Mouse (Mus musculus) lung, postnatal 0 days (tissue): ENCODE measurements around the gene Col23a1. TPM values are rescaled to one million over a fixed set of nuclear protein-coding genes. Genes with fewer than 3 reads are reported as not detected.

Experiments used
- ATAC-seq: fragments of 200-750 bp; cut with Nextera tagmentation; 2 replicates; pipeline ENCODE4 v1.8.0; 2017; ENCODE audit warnings: moderate library complexity
- DNase-seq: peaks from one replicate; pipeline ENCODE4 v3.0.0-alpha.2; 2016; ENCODE audit warnings: low spot score
- H3K27ac ChIP-seq: fragments of 300-500 bp; sonication (generic); 2 replicates; pipeline ENCODE4 v1.5.1; 2014; ENCODE audit warnings: antibody characterized with exemption, mild to moderate bottlenecking, low read length, mixed read lengths
- H3K27me3 ChIP-seq: fragments of 300-500 bp; sonication (generic); replicated peaks from 2 replicates; pipeline ENCODE4 v1.6.1; 2014; ENCODE audit warnings: low read length, mixed read lengths; ENCODE audit not compliant: insufficient read depth
- H3K36me3 ChIP-seq: fragments of 300-500 bp; sonication (generic); 2 replicates; pipeline ENCODE4 v1.6.1; 2014; ENCODE audit warnings: low read length, mixed read lengths; ENCODE audit not compliant: insufficient read depth
- H3K4me1 ChIP-seq: fragments of 300-500 bp; sonication (generic); 2 replicates; pipeline ENCODE4 v1.6.1; 2014; ENCODE audit warnings: antibody characterized with exemption, low read depth, low read length, mixed read lengths; ENCODE audit not compliant: insufficient read depth
- H3K4me2 ChIP-seq: fragments of 300-500 bp; sonication (generic); replicated peaks from 2 replicates; pipeline ENCODE4 v1.6.1; 2014; ENCODE audit warnings: low read depth, mild to moderate bottlenecking, low read length, moderate library complexity, mixed read lengths
- H3K4me3 ChIP-seq: fragments of 300-500 bp; sonication (generic); 2 replicates; pipeline ENCODE4 v1.5.1; 2014; ENCODE audit warnings: low read depth, low read length
- H3K9ac ChIP-seq: fragments of 300-500 bp; sonication (generic); replicated peaks from 2 replicates; pipeline ENCODE4 v1.6.1; 2014; ENCODE audit warnings: low read depth, mild to moderate bottlenecking
- H3K9me3 ChIP-seq: fragments of 300-500 bp; sonication (generic); 2 replicates; pipeline ENCODE4 v1.6.1; 2016; ENCODE audit warnings: low read length, mixed read lengths
- CTCF ChIP-seq: IDR thresholded peaks from 2 replicates; pipeline ENCODE4 v1.5.1; 2016; ENCODE audit warnings: antibody characterized with exemption, mild to moderate bottlenecking
- EP300 ChIP-seq: IDR thresholded peaks from 2 replicates; pipeline ENCODE4 v1.6.1; 2016; ENCODE audit warnings: antibody characterized with exemption, mild to moderate bottlenecking, control low read depth
- WGBS: fragments of 180-500 bp; shearing (Covaris S2); extraction: QIAGEN DNeasy Blood & Tissue Kit; methylation state at CpG from one replicate; pipeline ENCODE4 v1.1.7; 2014; 5-methylcytosine and 5-hydroxymethylcytosine counted together
- polyA plus RNA-seq: library from polyadenylated mRNA; unstranded; fragments of >200 nt; fragmentation: Nextera tagmentation; extraction: Ambion mirVana; gene quantifications from 2 replicates; pipeline ENCODE4 v1.2.1, GENCODE M21; 2015

Col23a1 gene
- polyA plus RNA-seq, 1 experiment from 2014 or later = 17.2 TPM

- ATAC-seq (no peak), DNase-seq (no peak)
- no peak overlapping the region for H3K4me2 ChIP-seq
- H3K9ac ChIP-seq = no peak overlapping the region
- TF ChIP-seq CTCF (no peak), EP300 (no peak)
- no peak overlapping the region for H3K4me3 ChIP-seq
- H3K27ac ChIP-seq = no peak overlapping the region
- no peaks in the 10 kb centered on the region for H3K27me3 ChIP-seq
- no peaks in the 10 kb centered on the region for H3K9me3 ChIP-seq
- no peaks in the 10 kb centered on the region for H3K4me1 ChIP-seq
- 55% methylated on average over 3 of the region's 3 CpGs for WGBS
- H3K36me3 ChIP-seq = no peaks in the 10 kb centered on the region
Observed at GRCm38 (mm10) chr11:51482251-51482650, 192.5 kb downstream of the Col23a1 start.

GRCm38 (mm10) chr11:51485051-51485521 lies 195.4 kb downstream of the Col23a1 start:
- WGBS = 66% methylated on average over 8 of the region's 8 CpGs
- Histone ChIP-seq H3K4me3 (no peak overlapping the region), H3K9ac (no peak overlapping the region), H3K27me3 (no peaks in the 10 kb centered on the region), H3K4me1 (no peaks in the 10 kb centered on the region), H3K9me3 (no peaks in the 10 kb centered on the region), H3K36me3 (no peaks in the 10 kb centered on the region), H3K4me2 (no peak overlapping the region), H3K27ac (no peak overlapping the region)
- TF ChIP-seq CTCF = no peak
- no peak for TF ChIP-seq EP300
- DNase-seq = peak; percentile 50
- ATAC-seq = peak; percentile 25

GRCm38 (mm10) chr11:51485775-51486464 lies 196.2 kb downstream of the Col23a1 start:
- Histone ChIP-seq H3K9me3 (no peaks in the 10 kb centered on the region), H3K4me3 (no peak overlapping the region), H3K27me3 (no peaks in the 10 kb centered on the region), H3K9ac (no peak overlapping the region), H3K36me3 (no peaks in the 10 kb centered on the region), H3K4me1 (no peaks in the 10 kb centered on the region), H3K27ac (no peak overlapping the region), H3K4me2 (no peak overlapping the region)
- 38% methylated on average over 10 of the region's 10 CpGs for WGBS
- TF ChIP-seq CTCF (no peak), EP300 (no peak)
- ATAC-seq (no peak; the same call in 1 of the 2 replicates), DNase-seq (no peak)

GRCm38 (mm10) chr11:51488813-51489212 lies 199.1 kb downstream of the Col23a1 start:
- no peak overlapping the region for H3K9ac ChIP-seq
- TF ChIP-seq EP300 = no peak
- DNase-seq (no peak), ATAC-seq (no peak)
- H3K4me1 ChIP-seq = no peaks in the 10 kb centered on the region
- H3K36me3 ChIP-seq = no peaks in the 10 kb centered on the region
- 58% methylated on average over 9 of the region's 9 CpGs for WGBS
- H3K9me3 ChIP-seq = no peaks in the 10 kb centered on the region
- H3K27me3 ChIP-seq = no peaks in the 10 kb centered on the region
- no peak overlapping the region for H3K4me3 ChIP-seq
- H3K4me2 ChIP-seq = no peak overlapping the region
- H3K27ac ChIP-seq = no peak overlapping the region

- Histone ChIP-seq H3K4me3 (no peak overlapping the region), H3K4me2 (no peak overlapping the region), H3K27ac (no peak overlapping the region), H3K36me3 (no peaks in the 10 kb centered on the region), H3K9me3 (no peaks in the 10 kb centered on the region), H3K4me1 (no peaks in the 10 kb centered on the region), H3K27me3 (no peaks in the 10 kb centered on the region), H3K9ac (no peak overlapping the region)
- DNase-seq (no peak), ATAC-seq (no peak)
- 68% methylated on average over 4 of the region's 4 CpGs for WGBS
- TF ChIP-seq EP300 (no peak), CTCF (no peak)
Observed at GRCm38 (mm10) chr11:51493421-51493820, 203.7 kb downstream of the Col23a1 start.

- Histone ChIP-seq H3K4me1 (no peaks in the 10 kb centered on the region), H3K36me3 (no peaks in the 10 kb centered on the region), H3K27ac (no peak overlapping the region), H3K9ac (no peak overlapping the region), H3K4me3 (no peak overlapping the region), H3K27me3 (no peaks in the 10 kb centered on the region), H3K4me2 (no peak overlapping the region), H3K9me3 (no peaks in the 10 kb centered on the region)
- ATAC-seq (no peak), DNase-seq (no peak)
- 31% methylated on average over 5 of the region's 5 CpGs for WGBS
- TF ChIP-seq CTCF = no peak
- no peak for TF ChIP-seq EP300
Observed at GRCm38 (mm10) chr11:51494178-51494577, 204.5 kb downstream of the Col23a1 start.
